16 mouse cellular contexts compared by ENCODE assay signal in genomic region chr19:17311501-17311900, GRCm38 (mm10).
"Had no signal": no experiment of that assay in that cellular context is flagged by ENCODE, and none has a peak within 500 bp of the region (broad histone marks: within the 10 kb centered on the region; RNA-seq: fewer than 3 reads in every experiment).

No protein-coding gene starts in this region.

- H3K4me1 ChIP-seq: intestine, embryonic 15.5 days; kidney, embryonic 15.5 days; limb, embryonic 10.5 days; midbrain, embryonic 15.5 days; neural tube, embryonic 12.5 days had no signal

- H3K36me3 ChIP-seq: intestine, embryonic 15.5 days; kidney, embryonic 15.5 days; limb, embryonic 10.5 days; midbrain, embryonic 15.5 days; neural tube, embryonic 12.5 days had no signal

- ATAC-seq: intestine, embryonic 15.5 days; midbrain, embryonic 15.5 days had no signal

- H3K4me3 ChIP-seq: intestine, embryonic 15.5 days; kidney, embryonic 15.5 days; left cerebral cortex, adult 2 months; limb, embryonic 10.5 days; midbrain, embryonic 15.5 days; neural tube, embryonic 12.5 days had no signal

- H3K9me3 ChIP-seq: intestine, embryonic 15.5 days; kidney, embryonic 15.5 days; limb, embryonic 10.5 days; midbrain, embryonic 15.5 days; neural tube, embryonic 12.5 days had no signal

- H3K27ac ChIP-seq: intestine, embryonic 15.5 days; kidney, embryonic 15.5 days; left cerebral cortex, adult 2 months; limb, embryonic 10.5 days; midbrain, embryonic 15.5 days; neural tube, embryonic 12.5 days had no signal

- H3K9ac ChIP-seq: intestine, embryonic 15.5 days; kidney, embryonic 15.5 days; lung, embryonic 14.5 days; midbrain, embryonic 15.5 days; neural tube, embryonic 12.5 days had no signal

- H3K27me3 ChIP-seq: intestine, embryonic 15.5 days; kidney, embryonic 15.5 days; midbrain, embryonic 15.5 days; neural tube, embryonic 12.5 days had no signal

- H3K4me2 ChIP-seq: intestine, embryonic 15.5 days; kidney, embryonic 15.5 days; lung, embryonic 14.5 days; midbrain, embryonic 11.5 days; midbrain, embryonic 15.5 days; neural tube, embryonic 12.5 days had no signal

- DNase-seq: kidney, adult 2 months; kidney, postnatal 25 days; lung, embryonic 14.5 days; lung, postnatal 10 days; lung, postnatal 4 days; retina, postnatal 1 day; right cerebral cortex, postnatal 4 days; spleen, adult 18-20 months; thymus, postnatal 4 days had no signal
